Mouse (Mus musculus) stomach, embryonic 15.5 days (tissue): ENCODE data around the gene E130114P18Rik. TPM values are rescaled to one million over a fixed set of nuclear protein-coding genes. Genes with fewer than 3 reads are reported as not detected.

ENCODE experiments used
- ATAC-seq: fragments of 200-750 bp; cut with Nextera tagmentation; 2 replicates; pipeline ENCODE4 v1.8.0; 2017; ENCODE audit warnings: low read depth, moderate number of reproducible peaks, moderate TSS enrichment; ENCODE audit not compliant: insufficient read depth, low FRiP score
- H3K27ac ChIP-seq: fragments of 300-500 bp; sonication (generic); 2 replicates; pipeline ENCODE4 v1.5.1; 2015; ENCODE audit warnings: mild to moderate bottlenecking, inconsistent platforms
- H3K27me3 ChIP-seq: fragments of 300-500 bp; sonication (generic); replicated peaks from 2 replicates; pipeline ENCODE4 v1.6.1; 2015; ENCODE audit warnings: inconsistent platforms
- H3K36me3 ChIP-seq: fragments of 300-500 bp; sonication (generic); 2 replicates; pipeline ENCODE4 v1.6.1; 2015; ENCODE audit warnings: inconsistent platforms
- H3K4me1 ChIP-seq: fragments of 300-500 bp; sonication (generic); 2 replicates; pipeline ENCODE4 v1.6.1; 2015; ENCODE audit warnings: inconsistent platforms
- H3K4me2 ChIP-seq: fragments of 300-500 bp; sonication (generic); 2 replicates; pipeline ENCODE4 v1.6.1; 2015; ENCODE audit warnings: mild to moderate bottlenecking, inconsistent platforms
- H3K4me3 ChIP-seq: fragments of 300-500 bp; sonication (generic); replicated peaks from 2 replicates; pipeline ENCODE4 v1.5.1; 2015; ENCODE audit warnings: inconsistent platforms
- H3K9ac ChIP-seq: fragments of 300-500 bp; sonication (generic); 2 replicates; pipeline ENCODE4 v1.6.1; 2015; ENCODE audit warnings: inconsistent platforms
- H3K9me3 ChIP-seq: fragments of 300-500 bp; sonication (generic); 2 replicates; pipeline ENCODE4 v1.6.1; 2016; ENCODE audit warnings: inconsistent platforms
- WGBS: fragments of 180-500 bp; shearing (Covaris S2); methylation state at CpG from one replicate; pipeline ENCODE4 v1.1.7; 2015; 5-methylcytosine and 5-hydroxymethylcytosine counted together
- polyA plus RNA-seq: library from polyadenylated mRNA; unstranded; fragments of >200 nt; fragmentation: Nextera tagmentation; extraction: Ambion mirVana; gene quantifications from 2 replicates; pipeline ENCODE4 v1.2.1, GENCODE M21; 2015

Gene E130114P18Rik
- polyA plus RNA-seq, 1 experiment from 2014 or later = 2.9 TPM

GRCm38 (mm10) chr4:97673854-97674510, 103.9 kb downstream of the E130114P18Rik start:
- H3K4me2 ChIP-seq = no peak overlapping the region
- H3K27ac ChIP-seq = no peak overlapping the region
- H3K9me3 ChIP-seq = no peaks in the 10 kb centered on the region
- no peaks in the 10 kb centered on the region for H3K4me1 ChIP-seq
- no peak overlapping the region for H3K9ac ChIP-seq
- no peaks in the 10 kb centered on the region for H3K27me3 ChIP-seq
- H3K4me3 ChIP-seq = no peak overlapping the region
- no peaks in the 10 kb centered on the region for H3K36me3 ChIP-seq
- WGBS = 49% methylated on average over 6 of the region's 6 CpGs
- ATAC-seq = no peak

GRCm38 (mm10) chr4:97672501-97672900, 105.4 kb downstream of the E130114P18Rik start:
- H3K4me2 ChIP-seq = no peak overlapping the region
- H3K4me1 ChIP-seq = no peaks in the 10 kb centered on the region
- no peaks in the 10 kb centered on the region for H3K9me3 ChIP-seq
- H3K9ac ChIP-seq = no peak overlapping the region
- H3K27ac ChIP-seq = no peak overlapping the region
- ATAC-seq = no peak
- no peaks in the 10 kb centered on the region for H3K36me3 ChIP-seq
- 75% methylated on average over 5 of the region's 5 CpGs for WGBS
- H3K4me3 ChIP-seq = no peak overlapping the region
- no peaks in the 10 kb centered on the region for H3K27me3 ChIP-seq

GRCm38 (mm10) chr4:97671911-97672310, 106.0 kb downstream of the E130114P18Rik start:
- 84% methylated on average over 4 of the region's 4 CpGs for WGBS
- ATAC-seq = no peak
- no peaks in the 10 kb centered on the region for H3K9me3 ChIP-seq

GRCm38 (mm10) chr4:97670418-97670817, 107.5 kb downstream of the E130114P18Rik start:
- Histone ChIP-seq H3K36me3 (no peaks in the 10 kb centered on the region), H3K27ac (no peak overlapping the region), H3K9ac (no peak overlapping the region), H3K4me2 (no peak overlapping the region), H3K4me3 (no peak overlapping the region), H3K9me3 (no peaks in the 10 kb centered on the region), H3K27me3 (no peaks in the 10 kb centered on the region), H3K4me1 (no peaks in the 10 kb centered on the region)
- no peak for ATAC-seq

More at GRCm38 (mm10) chr4:97671911-97672310, 106.0 kb downstream of the E130114P18Rik start:
- Histone ChIP-seq H3K4me1 (no peaks in the 10 kb centered on the region), H3K27me3 (no peaks in the 10 kb centered on the region), H3K36me3 (no peaks in the 10 kb centered on the region), H3K27ac (no peak overlapping the region), H3K4me2 (no peak overlapping the region), H3K4me3 (no peak overlapping the region), H3K9ac (no peak overlapping the region)

- no peak overlapping the region for H3K9ac ChIP-seq
- H3K27me3 ChIP-seq = no peaks in the 10 kb centered on the region
- whole genome bisulfite sequencing = 89% methylated on average over 3 of the region's 3 CpGs
- H3K4me3 ChIP-seq = no peak overlapping the region
- ATAC-seq = no peak
- H3K9me3 ChIP-seq = no peaks in the 10 kb centered on the region
- H3K27ac ChIP-seq = no peak overlapping the region
- no peaks in the 10 kb centered on the region for H3K36me3 ChIP-seq
- H3K4me1 ChIP-seq = no peaks in the 10 kb centered on the region
- H3K4me2 ChIP-seq = no peak overlapping the region
Observed at GRCm38 (mm10) chr4:97669808-97670207, 108.1 kb downstream of the E130114P18Rik start.

- H3K9ac ChIP-seq = no peak overlapping the region
- no peaks in the 10 kb centered on the region for H3K27me3 ChIP-seq
- H3K36me3 ChIP-seq = no peaks in the 10 kb centered on the region
- no peak for ATAC-seq
- H3K4me1 ChIP-seq = no peaks in the 10 kb centered on the region
- no peak overlapping the region for H3K27ac ChIP-seq
- H3K4me3 ChIP-seq = no peak overlapping the region
- 72% methylated on average over 7 of the region's 7 CpGs for WGBS
- no peak overlapping the region for H3K4me2 ChIP-seq
- no peaks in the 10 kb centered on the region for H3K9me3 ChIP-seq
Observed at GRCm38 (mm10) chr4:97665428-97665755, 112.5 kb downstream of the E130114P18Rik start.

GRCm38 (mm10) chr4:97664738-97665427, 113.0 kb downstream of the E130114P18Rik start:
- ATAC-seq = no peak
- Histone ChIP-seq H3K9me3 (no peaks in the 10 kb centered on the region), H3K36me3 (no peaks in the 10 kb centered on the region), H3K9ac (no peak overlapping the region), H3K27ac (no peak overlapping the region), H3K4me2 (no peak overlapping the region), H3K27me3 (no peaks in the 10 kb centered on the region), H3K4me1 (no peaks in the 10 kb centered on the region), H3K4me3 (no peak overlapping the region)
- WGBS = 67% methylated on average over 7 of the region's 7 CpGs

- WGBS = 87% methylated on average over 6 of the region's 6 CpGs
- no peaks in the 10 kb centered on the region for H3K36me3 ChIP-seq
- no peak overlapping the region for H3K9ac ChIP-seq
- no peak for ATAC-seq
- H3K4me3 ChIP-seq = no peak overlapping the region
- no peaks in the 10 kb centered on the region for H3K27me3 ChIP-seq
- H3K4me2 ChIP-seq = no peak overlapping the region
- H3K4me1 ChIP-seq = no peaks in the 10 kb centered on the region
- no peak overlapping the region for H3K27ac ChIP-seq
- H3K9me3 ChIP-seq = no peaks in the 10 kb centered on the region
Observed at GRCm38 (mm10) chr4:97663922-97664321, 114.0 kb downstream of the E130114P18Rik start.

GRCm38 (mm10) chr4:97662841-97663240, 115.0 kb downstream of the E130114P18Rik start:
- Histone ChIP-seq H3K9ac (no peak overlapping the region), H3K27me3 (no peaks in the 10 kb centered on the region), H3K27ac (no peak overlapping the region), H3K4me1 (no peaks in the 10 kb centered on the region), H3K9me3 (no peaks in the 10 kb centered on the region), H3K36me3 (no peaks in the 10 kb centered on the region), H3K4me2 (no peak overlapping the region), H3K4me3 (no peak overlapping the region)
- WGBS = 61% methylated on average over 11 of the region's 11 CpGs
- ATAC-seq = no peak

- Histone ChIP-seq H3K27me3 (no peaks in the 10 kb centered on the region), H3K36me3 (no peaks in the 10 kb centered on the region), H3K4me3 (no peak overlapping the region), H3K9ac (no peak overlapping the region), H3K4me2 (no peak overlapping the region), H3K9me3 (no peaks in the 10 kb centered on the region), H3K27ac (no peak overlapping the region), H3K4me1 (no peaks in the 10 kb centered on the region)
- ATAC-seq = no peak
- 76% methylated on average over 10 of the region's 10 CpGs for WGBS
Observed at GRCm38 (mm10) chr4:97661611-97662273, 116.1 kb downstream of the E130114P18Rik start.

GRCm38 (mm10) chr4:97657586-97657985, 120.3 kb downstream of the E130114P18Rik start:
- WGBS = 59% methylated on average over 3 of the region's 3 CpGs
- no peak overlapping the region for H3K4me2 ChIP-seq
- no peak overlapping the region for H3K9ac ChIP-seq
- no peaks in the 10 kb centered on the region for H3K27me3 ChIP-seq
- no peaks in the 10 kb centered on the region for H3K36me3 ChIP-seq
- H3K4me1 ChIP-seq = no peaks in the 10 kb centered on the region
- H3K27ac ChIP-seq = no peak overlapping the region
- H3K9me3 ChIP-seq = no peaks in the 10 kb centered on the region
- peak; percentile 47; the same call in 1 of the 2 replicates for ATAC-seq
- H3K4me3 ChIP-seq = no peak overlapping the region

GRCm38 (mm10) chr4:97649626-97650015, 128.3 kb downstream of the E130114P18Rik start:
- Histone ChIP-seq H3K4me2 (no peak overlapping the region), H3K9me3 (no peaks in the 10 kb centered on the region), H3K4me1 (peaks cover 9% of the 10 kb centered on the region), H3K9ac (no peak overlapping the region), H3K27me3 (no peaks in the 10 kb centered on the region), H3K4me3 (no peak overlapping the region), H3K27ac (peak overlapping the region; percentile 63), H3K36me3 (no peaks in the 10 kb centered on the region)
- 45% methylated on average over 5 of the region's 5 CpGs for WGBS
- ATAC-seq = no peak
